Mouse (Mus musculus): Measurements from ENCODE around the gene Prpf19. TPM values are rescaled to one million over a fixed set of nuclear protein-coding genes. Genes with fewer than 3 reads are reported as not detected.
A peak's percentile ranks its signal among the peaks of the same experiment; 100 is the strongest.

Prpf19 gene
- total RNA-seq, 2 experiments from 2014 or later = 184 to 192 TPM

GRCm38 (mm10) chr19:10881426-10882154 is 13.4 kb upstream of the Prpf19 start, which contains the start of gene Tmem109:
TSS of gene Tmem109 (minus strand) at chr19:10882001.
- DNase-seq = peak; percentile 93 to 94
- intact Hi-C loops (cut with DNase I) = no loop called here

GRCm38 (mm10) chr19:10892201-10892600 is 2.8 kb upstream of the Prpf19 start:
- intact Hi-C loops (cut with DNase I) = no loop called here

GRCm38 (mm10) chr19:10895708-10896107 is 677 bp downstream of the Prpf19 start:
- intact Hi-C loops (cut with DNase I) = loop anchor here (5.0 kb wide), 1 partner anchor 52 kb away; the partner anchor contains the start of gene Ccdc86
- DNase-seq = peak in 1 of 2 experiments; percentile 10

More at GRCm38 (mm10) chr19:10892201-10892600, 2.8 kb upstream of the Prpf19 start:
- DNase-seq = no peak

- intact Hi-C loops (cut with DNase I) = loop anchor here (5.0 kb wide), 1 partner anchor 50 kb away; the partner anchor contains the start of gene Ccdc86
- no peak for DNase-seq
Measured at GRCm38 (mm10) chr19:10896849-10897248, 1.8 kb downstream of the Prpf19 start.

- intact Hi-C loops (cut with DNase I) = loop anchor here (5.0 kb wide), 1 partner anchor 50 kb away; the partner anchor contains the start of gene Ccdc86
- no peak for DNase-seq
Measured at GRCm38 (mm10) chr19:10897491-10897890, 2.5 kb downstream of the Prpf19 start.

GRCm38 (mm10) chr19:10900315-10900714 is 5.3 kb downstream of the Prpf19 start:
- intact Hi-C loops (cut with DNase I) = no loop called here
- peak; percentile 66 to 78 for DNase-seq

GRCm38 (mm10) chr19:10901046-10901445 is 6.0 kb downstream of the Prpf19 start:
- intact Hi-C loops (cut with DNase I) = no loop called here
- no peak for DNase-seq

GRCm38 (mm10) chr19:10904512-10904911 is 9.5 kb downstream of the Prpf19 start:
- DNase-seq = no peak
- intact Hi-C loops (cut with DNase I) = no loop called here

- peak; percentile 68 to 75 for DNase-seq
- intact Hi-C loops (cut with DNase I) = no loop called here
Measured at GRCm38 (mm10) chr19:10904927-10905727, 10.1 kb downstream of the Prpf19 start.

GRCm38 (mm10) chr19:10905728-10906000 is 10.6 kb downstream of the Prpf19 start:
- intact Hi-C loops (cut with DNase I) = no loop called here
- DNase-seq = no peak

- intact Hi-C loops (cut with DNase I) = loop anchor here (2.0 kb wide), 1 partner anchor 51 kb away; no protein-coding TSS in a partner anchor
- peak; percentile 51 to 75 for DNase-seq
Measured at GRCm38 (mm10) chr19:10907891-10908290, 12.9 kb downstream of the Prpf19 start.

- intact Hi-C loops (cut with DNase I) = loop anchor here (2.0 kb wide), 1 partner anchor 50 kb away; no protein-coding TSS in a partner anchor
- peak in 1 of 2 experiments; percentile 32 for DNase-seq
Measured at GRCm38 (mm10) chr19:10909087-10909721, 14.2 kb downstream of the Prpf19 start.

- intact Hi-C loops (cut with DNase I) = no loop called here
- DNase-seq = peak in 1 of 2 experiments; percentile 29
Measured at GRCm38 (mm10) chr19:10914291-10914690, 19.3 kb downstream of the Prpf19 start.

GRCm38 (mm10) chr19:10914870-10915269 is 19.8 kb downstream of the Prpf19 start:
- intact Hi-C loops (cut with DNase I) = no loop called here

GRCm38 (mm10) chr19:10916506-10916905 is 21.5 kb downstream of the Prpf19 start:
- intact Hi-C loops (cut with DNase I) = no loop called here
- DNase-seq = no peak

More at GRCm38 (mm10) chr19:10914870-10915269, 19.8 kb downstream of the Prpf19 start:
- no peak for DNase-seq

- DNase-seq = no peak
- intact Hi-C loops (cut with DNase I) = no loop called here
Measured at GRCm38 (mm10) chr19:10918321-10918991, 23.4 kb downstream of the Prpf19 start.

- DNase-seq = no peak
- intact Hi-C loops (cut with DNase I) = no loop called here
Measured at GRCm38 (mm10) chr19:10920532-10920931, 25.5 kb downstream of the Prpf19 start, which contains the start of gene Zp1. TSS of gene Zp1 (minus strand) at chr19:10920632.

GRCm38 (mm10) chr19:10921058-10921457 is 26.0 kb downstream of the Prpf19 start:
- intact Hi-C loops (cut with DNase I) = no loop called here
- no peak for DNase-seq

- intact Hi-C loops (cut with DNase I) = no loop called here
- no peak for DNase-seq
Measured at GRCm38 (mm10) chr19:10924220-10924619, 29.2 kb downstream of the Prpf19 start.

- DNase-seq = no peak
- intact Hi-C loops (cut with DNase I) = no loop called here
Measured at GRCm38 (mm10) chr19:10926123-10926621, 31.1 kb downstream of the Prpf19 start.
